Mouse (Mus musculus): ENCODE measurements around the gene Glipr1l2.
"Not testable (repeated sequence)": the region's sequence is repeated elsewhere in the genome, so short reads cannot be mapped to it uniquely, and the experiment has no call there.

The Glipr1l2 gene

GRCm38 (mm10) chr10:112083157-112083556 is at the start of gene Glipr1l2:
TSS of gene Glipr1l2 (plus strand) at chr10:112083354.
- DNase-seq, result no peak

- DNase-seq, result not testable (repeated sequence)
Measured at GRCm38 (mm10) chr10:112043523-112043922, 39.6 kb upstream of the Glipr1l2 start.

- peak in 1 of 2 experiments; percentile 14 for DNase-seq
Measured at GRCm38 (mm10) chr10:112044283-112044682, 38.9 kb upstream of the Glipr1l2 start.

- no peak for DNase-seq
Measured at GRCm38 (mm10) chr10:112051220-112051619, 31.9 kb upstream of the Glipr1l2 start.

GRCm38 (mm10) chr10:112051956-112052355 is 31.2 kb upstream of the Glipr1l2 start:
- DNase-seq, result peak in 1 of 2 experiments; percentile 4

- peak in 1 of 2 experiments; percentile 5 for DNase-seq
Measured at GRCm38 (mm10) chr10:112059702-112060582, 23.2 kb upstream of the Glipr1l2 start, which contains the start of gene Glipr1l1. TSS of gene Glipr1l1 (plus strand) at chr10:112060189.

- DNase-seq, result not testable (repeated sequence)
Measured at GRCm38 (mm10) chr10:112060583-112060934, 22.6 kb upstream of the Glipr1l2 start.

- no peak for DNase-seq
Measured at GRCm38 (mm10) chr10:112080044-112080443, 3.1 kb upstream of the Glipr1l2 start.

- DNase-seq, result peak; percentile 32 to 47
Measured at GRCm38 (mm10) chr10:112105785-112106184, 22.6 kb downstream of the Glipr1l2 start.

GRCm38 (mm10) chr10:112110401-112110800 is 27.2 kb downstream of the Glipr1l2 start:
- DNase-seq, result no peak

GRCm38 (mm10) chr10:112125090-112125489 is 41.9 kb downstream of the Glipr1l2 start:
- not testable (repeated sequence) for DNase-seq

GRCm38 (mm10) chr10:112127682-112128230 is 44.6 kb downstream of the Glipr1l2 start:
- not testable (repeated sequence) for DNase-seq

- DNase-seq, result no peak
Measured at GRCm38 (mm10) chr10:112132194-112132593, 49.0 kb downstream of the Glipr1l2 start.

GRCm38 (mm10) chr10:112138050-112138870 is 55.1 kb downstream of the Glipr1l2 start:
- DNase-seq, result no peak

- no peak for DNase-seq
Measured at GRCm38 (mm10) chr10:112138871-112139430, 55.8 kb downstream of the Glipr1l2 start.

- no peak for DNase-seq
Measured at GRCm38 (mm10) chr10:112139834-112140233, 56.7 kb downstream of the Glipr1l2 start.

Data from thymus, postnatal 36 days (tissue).